Mouse (Mus musculus) adrenal gland (tissue): Measurements from ENCODE around the gene Llgl2.

Experiments used
- intact Hi-C: fragments of 180-260 bp; cut with DNase I; formaldehyde crosslinking; loops from one replicate; pipeline ENCODE4 v1.15.1; 2025

Llgl2 gene

GRCm38 (mm10) chr11:115808696-115809310 lies 15.0 kb upstream of the Llgl2 start:
- intact Hi-C loops, result no loop called here

DNA sequence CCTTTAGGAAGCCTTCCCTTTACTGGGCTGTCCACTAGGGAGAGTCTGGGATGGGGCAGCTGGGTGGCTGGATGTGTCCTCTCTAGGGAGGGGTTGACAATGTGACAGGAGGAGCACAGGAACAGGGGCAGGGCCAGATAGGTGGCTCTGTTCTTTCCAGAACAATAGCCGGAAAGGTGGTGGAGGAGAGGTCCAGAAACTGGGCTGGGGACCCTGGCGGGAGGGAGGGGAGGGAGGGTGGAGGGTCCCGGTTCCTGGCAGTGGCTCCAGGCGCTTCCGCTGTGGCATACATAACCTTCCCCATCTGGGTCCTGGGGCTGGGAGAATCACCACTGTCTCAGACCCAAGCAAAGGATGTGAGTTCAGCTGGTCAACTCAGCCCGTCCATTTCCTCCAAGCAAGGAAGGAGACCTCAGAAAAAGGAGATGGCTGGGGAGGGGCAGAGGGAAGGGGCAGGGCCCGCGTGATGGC lies 14.5 kb upstream of the Llgl2 start:
- intact Hi-C loops, result no loop called here

DNA sequence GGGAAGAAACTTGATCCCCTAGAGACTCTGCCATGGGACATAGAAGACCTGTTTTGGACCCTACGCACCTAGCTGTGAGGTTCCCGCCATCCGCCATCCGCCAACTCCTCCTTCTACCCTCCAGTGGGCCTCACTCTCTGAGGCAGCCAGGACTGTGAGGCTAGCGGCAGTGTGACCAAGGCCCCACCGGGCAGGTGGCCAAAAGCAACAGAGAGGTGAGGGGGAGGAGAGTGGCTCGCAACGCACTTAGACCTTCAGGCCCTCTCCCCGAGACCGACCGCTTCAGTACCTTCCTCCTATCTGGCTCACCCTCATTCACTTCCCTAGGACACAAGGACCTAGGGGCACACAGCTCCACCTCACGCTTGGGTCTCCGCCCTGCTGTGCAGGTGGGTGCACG lies 13.5 kb upstream of the Llgl2 start:
- intact Hi-C loops, result loop anchor here (2.0 to 5.0 kb wide), 2 partner anchors 32 to 163 kb away; no protein-coding TSS in a partner anchor

- intact Hi-C loops, result loop anchor here (2.0 to 5.0 kb wide), 2 partner anchors 33 to 164 kb away; no protein-coding TSS in a partner anchor
Measured at GRCm38 (mm10) chr11:115811381-115812093, 12.3 kb upstream of the Llgl2 start.

- intact Hi-C loops, result loop anchor here (5.0 kb wide), 1 partner anchor 165 kb away; no protein-coding TSS in a partner anchor
Measured at GRCm38 (mm10) chr11:115812095-115812494, 11.8 kb upstream of the Llgl2 start.

DNA sequence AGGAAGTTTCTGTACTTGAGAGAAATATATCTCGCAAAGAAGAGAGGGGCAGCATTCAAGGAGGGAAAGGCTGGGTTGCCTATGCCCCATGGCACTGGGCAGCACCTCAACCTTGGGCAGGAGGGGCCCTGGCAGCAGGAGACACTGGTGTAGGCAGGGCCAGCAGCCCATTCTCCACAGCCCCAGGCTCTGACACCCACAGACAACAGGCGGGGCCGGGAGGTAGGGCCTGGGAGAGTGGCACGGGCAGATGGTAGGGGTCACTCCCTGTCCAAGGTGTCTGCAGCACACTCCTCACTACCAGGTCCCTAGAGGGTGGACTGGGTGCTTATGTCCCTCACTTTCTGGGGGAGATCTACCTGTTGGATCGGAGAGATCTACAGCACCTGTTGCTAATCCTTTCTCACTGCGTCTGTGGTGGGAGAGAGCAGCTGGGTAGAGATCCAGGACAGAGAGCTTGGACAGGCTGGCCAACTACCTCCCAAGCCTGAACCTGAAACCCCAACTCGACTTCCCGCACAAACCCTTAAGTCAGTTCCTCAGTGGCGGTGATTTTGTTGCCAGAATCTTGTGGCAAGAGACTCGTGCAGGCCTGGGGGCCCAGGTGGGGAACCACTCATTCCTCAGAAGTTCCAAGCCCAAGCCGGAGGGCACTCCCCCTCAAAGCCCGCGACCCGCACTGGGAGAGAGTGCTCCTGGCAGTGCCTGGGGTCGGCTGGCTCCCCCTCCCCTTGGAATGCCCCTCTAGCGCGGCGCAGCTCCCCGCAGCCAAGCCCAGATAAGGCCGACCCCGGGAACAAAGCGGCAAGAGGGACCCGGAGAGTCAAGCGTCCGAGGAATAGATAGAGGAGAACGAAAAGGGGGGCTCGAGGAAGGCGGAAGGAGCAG lies 11.1 kb upstream of the Llgl2 start:
- intact Hi-C loops, result loop anchor here (5.0 kb wide), 1 partner anchor 165 kb away; no protein-coding TSS in a partner anchor

DNA sequence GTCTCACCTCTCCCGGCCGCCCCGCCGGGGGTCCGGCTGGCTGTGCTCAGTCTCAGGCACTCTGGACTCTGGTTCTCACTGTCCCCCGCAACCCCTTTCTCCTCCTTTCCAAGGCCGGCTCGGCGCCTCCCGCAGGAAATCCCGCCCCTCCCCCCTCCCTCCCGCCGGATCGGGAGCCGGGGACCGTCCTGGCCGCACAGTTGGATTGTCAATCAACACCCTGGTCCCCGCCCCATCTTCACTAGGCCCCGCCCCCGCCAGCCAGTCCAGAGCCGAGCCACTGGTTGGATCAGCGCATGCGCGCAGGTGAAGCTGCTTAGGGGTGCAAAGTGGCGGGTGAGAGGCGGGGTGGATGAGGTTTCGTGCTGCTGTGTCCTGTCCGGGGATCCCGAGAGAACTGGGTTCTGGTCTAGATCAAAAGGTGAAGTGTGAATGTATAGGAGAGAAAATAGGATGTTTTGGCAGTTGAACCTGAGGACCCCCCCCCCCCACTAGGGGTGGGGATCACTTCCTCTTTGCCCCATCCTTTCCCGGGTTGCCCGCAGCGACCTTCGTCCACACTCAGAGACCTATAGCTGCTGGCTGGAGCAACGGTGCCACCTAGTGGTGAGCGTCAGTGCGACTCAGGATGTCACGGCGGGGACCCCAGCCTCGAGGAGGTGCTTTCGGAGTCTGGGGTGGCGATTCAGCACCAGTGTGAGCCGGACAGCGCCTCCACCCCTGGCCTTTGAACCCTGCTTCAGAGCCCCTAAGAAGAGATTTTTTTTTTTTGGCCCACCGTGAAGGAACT lies 10.1 kb upstream of the Llgl2 start, which contains the start of gene Caskin2:
Gene Caskin2 (minus strand): TSS at position 133 of the 790 bp plus-strand sequence.
- intact Hi-C loops, result loop anchor here (1.0 to 5.0 kb wide), 3 partner anchors 86 to 166 kb away; no protein-coding TSS in a partner anchor

GRCm38 (mm10) chr11:115814605-115815450 lies 9.0 kb upstream of the Llgl2 start, which contains the start of gene Tsen54:
TSS of gene Tsen54 (plus strand) at chr11:115814724.
- intact Hi-C loops, result loop anchor here (1.0 to 5.0 kb wide), 3 partner anchors 88 to 168 kb away; no protein-coding TSS in a partner anchor

DNA sequence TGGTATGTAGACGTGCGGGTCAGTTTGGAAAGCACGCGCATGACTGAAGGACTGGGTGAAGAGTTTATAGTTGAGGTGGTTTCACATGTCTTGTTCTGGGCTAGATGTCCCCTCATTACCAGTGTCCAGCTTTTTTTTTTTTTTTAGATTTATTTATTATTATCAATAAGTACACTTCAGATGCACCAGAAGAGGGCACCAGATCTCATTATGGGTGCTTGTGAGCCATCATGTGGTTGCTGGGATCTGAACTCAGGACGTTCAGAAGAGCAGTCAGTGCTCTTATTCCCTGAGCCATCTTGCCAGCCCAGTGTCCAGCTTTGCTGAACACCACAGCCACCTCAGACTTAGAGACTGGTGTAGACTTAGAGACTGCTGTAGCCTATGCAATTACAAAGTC lies 6.5 kb upstream of the Llgl2 start:
- intact Hi-C loops, result no loop called here

DNA sequence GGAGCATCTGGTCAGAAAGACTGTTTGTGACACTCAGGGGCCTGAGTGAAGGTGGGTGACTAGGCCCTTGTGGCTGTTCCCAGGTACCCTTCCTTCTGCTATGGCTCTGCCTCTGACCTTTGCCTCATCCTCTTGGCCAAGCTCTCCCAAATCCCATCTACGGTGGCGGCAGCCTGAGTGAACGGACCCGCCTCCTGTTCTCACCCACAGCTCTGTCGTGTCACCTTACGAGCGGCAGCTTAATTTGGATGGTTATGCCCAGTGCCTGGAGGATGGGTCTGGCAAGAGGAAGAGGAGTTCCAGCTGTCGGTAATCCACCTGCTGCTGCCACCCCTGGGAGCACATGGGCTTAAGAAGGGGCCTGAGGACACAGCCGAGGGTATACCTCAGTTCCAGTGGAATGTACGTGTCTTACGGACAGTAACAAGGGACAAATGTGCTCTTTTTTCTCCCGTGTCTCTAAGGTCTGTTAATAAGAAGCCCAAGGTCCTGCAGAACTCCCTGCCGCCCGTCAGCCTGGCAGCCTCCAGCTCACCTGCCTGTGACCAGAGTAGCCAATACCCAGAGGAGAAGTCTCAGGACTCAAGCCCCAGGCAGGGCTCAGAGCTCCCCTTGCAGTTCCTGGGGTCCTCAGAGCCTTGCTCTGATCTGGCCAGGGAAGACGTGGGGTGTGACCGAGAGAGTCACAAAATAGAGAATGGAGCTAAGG lies 3.8 kb upstream of the Llgl2 start:
- intact Hi-C loops, result no loop called here

- intact Hi-C loops, result no loop called here
Measured at GRCm38 (mm10) chr11:115821001-115821400, 2.8 kb upstream of the Llgl2 start.

DNA sequence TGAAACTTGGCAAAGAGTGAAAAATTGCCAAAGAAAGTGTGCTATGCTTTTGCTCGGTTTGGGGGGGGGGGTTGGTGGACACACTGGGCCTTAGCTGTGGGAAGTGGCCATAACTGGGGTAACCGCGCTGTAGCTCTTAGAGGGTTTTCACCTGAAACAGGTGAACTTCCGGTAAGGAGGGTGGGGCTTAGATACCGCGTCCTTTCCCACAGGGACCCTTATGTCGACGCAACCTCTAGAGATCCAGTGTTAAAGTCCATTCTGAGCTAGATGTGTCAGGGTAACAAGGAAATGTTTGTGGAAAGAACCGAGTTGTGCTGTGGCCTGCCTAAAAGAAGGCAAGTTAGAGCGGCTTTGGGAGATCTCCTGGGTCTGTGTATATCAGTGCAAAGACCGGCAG lies 964 bp downstream of the Llgl2 start:
- intact Hi-C loops, result loop anchor here (5.0 kb wide), 1 partner anchor 52 kb away; no protein-coding TSS in a partner anchor

GRCm38 (mm10) chr11:115826487-115826886 lies 2.6 kb downstream of the Llgl2 start:
- intact Hi-C loops, result loop anchor here (5.0 kb wide), 1 partner anchor 51 kb away; no protein-coding TSS in a partner anchor

GRCm38 (mm10) chr11:115827624-115828023 lies 3.8 kb downstream of the Llgl2 start:
- intact Hi-C loops, result loop anchor here (5.0 kb wide), 1 partner anchor 50 kb away; no protein-coding TSS in a partner anchor

- intact Hi-C loops, result loop anchor here (5.0 kb wide), 1 partner anchor 48 kb away; no protein-coding TSS in a partner anchor
Measured at GRCm38 (mm10) chr11:115829036-115829435, 5.2 kb downstream of the Llgl2 start.

GRCm38 (mm10) chr11:115830550-115831325 lies 6.9 kb downstream of the Llgl2 start:
- intact Hi-C loops, result no loop called here

DNA sequence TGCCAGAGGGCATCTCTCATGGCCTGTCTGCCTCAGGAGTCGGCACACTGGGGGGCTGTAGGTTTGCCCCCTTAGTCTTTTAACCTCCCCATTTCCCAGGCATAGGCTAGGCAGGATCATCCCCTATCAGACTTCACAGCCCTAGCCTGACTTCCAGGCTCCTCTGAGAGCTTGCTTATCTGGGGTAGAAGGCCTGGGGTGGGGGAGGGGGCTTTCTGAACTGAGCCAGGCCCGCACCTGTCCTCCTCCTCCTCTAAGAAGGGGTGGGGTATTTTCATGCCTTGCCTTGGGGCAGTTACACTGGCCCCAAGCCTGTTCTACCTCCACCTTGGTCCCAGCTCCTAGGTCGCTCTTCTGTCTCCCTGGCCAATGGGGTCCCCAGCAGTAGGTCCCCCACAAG lies 7.7 kb downstream of the Llgl2 start:
- intact Hi-C loops, result no loop called here

GRCm38 (mm10) chr11:115832064-115832463 lies 8.2 kb downstream of the Llgl2 start:
- intact Hi-C loops, result no loop called here
